Mouse (Mus musculus) C2C12 (cell line): ENCODE measurements around the gene Mcub.

ENCODE experiments used
- CTCF ChIP-seq: IDR thresholded peaks from one replicate; pipeline ENCODE4 v1.5.1; 2011; ENCODE audit not compliant: control insufficient read depth, insufficient read depth, insufficient read length
- FOSL1 ChIP-seq: IDR thresholded peaks from one replicate; pipeline ENCODE4 v1.8.0; 2011; ENCODE audit warnings: mild to moderate bottlenecking, low read length; ENCODE audit not compliant: poor library complexity, insufficient read depth, severe bottlenecking
- MAX ChIP-seq: IDR thresholded peaks from one replicate; pipeline ENCODE4 v1.6.1; 2011; ENCODE audit warnings: mild to moderate bottlenecking, control low read depth
- MYOD1 ChIP-seq: IDR thresholded peaks from one replicate; pipeline ENCODE4 v1.6.1; 2011; ENCODE audit warnings: low read depth; ENCODE audit not compliant: control insufficient read depth, insufficient read length
- MYOG ChIP-seq: IDR thresholded peaks from one replicate; pipeline ENCODE4 v1.6.1; 2011; ENCODE audit not compliant: control insufficient read depth, insufficient read length; ENCODE audit errors: extremely low read depth
- USF1 ChIP-seq: IDR thresholded peaks from one replicate; pipeline ENCODE4 v1.6.1; 2011; ENCODE audit warnings: low read depth, mild to moderate bottlenecking, control low read depth, moderate library complexity

GRCm38 (mm10) chr3:129885577-129885976 is 84.4 kb downstream of the Mcub start:
- TF ChIP-seq CTCF (no peak), FOSL1 (no peak), MYOD1 (no peak), MAX (no peak), MYOG (no peak), USF1 (no peak)
